Mouse (Mus musculus) bone marrow, adult 2 months (tissue): ENCODE measurements around the gene Methig1.

Experiments
- CTCF ChIP-seq: fragments of 200-500 bp; IDR thresholded peaks from 2 replicates; pipeline ENCODE4 v1.5.1; 2011; ENCODE audit warnings: low read length, control low read depth; ENCODE audit not compliant: control insufficient read depth, insufficient read depth
- POLR2A ChIP-seq: fragments of 200-500 bp; IDR thresholded peaks from 2 replicates; pipeline ENCODE4 v1.6.1; 2011; ENCODE audit warnings: low read depth, mild to moderate bottlenecking, control low read depth, low read length, borderline replicate concordance; ENCODE audit not compliant: control insufficient read depth

GRCm38 (mm10) chr15:100387544-100388223 lies 34.7 kb downstream of the Methig1 start:
- TF ChIP-seq POLR2A, result no peak
- TF ChIP-seq CTCF, result no peak
